Mouse (Mus musculus) thymus, adult 2 months (tissue): Measurements from ENCODE around the gene Tanc1. TPM values are rescaled to one million over a fixed set of nuclear protein-coding genes. Genes with fewer than 3 reads are reported as not detected.

ENCODE experiments used
- DNase-seq: peaks from one replicate; pipeline ENCODE4 v3.0.0; 2021
- H3K27ac ChIP-seq: fragments of 200-500 bp; 2 replicates; pipeline ENCODE4 v1.5.1; 2012; ENCODE audit warnings: low read length, control low read depth; ENCODE audit not compliant: control insufficient read depth, insufficient read depth
- H3K27me3 ChIP-seq: fragments of 200-500 bp; 2 replicates; pipeline ENCODE4 v1.6.1; 2012; ENCODE audit warnings: mild to moderate bottlenecking, low read length, moderate library complexity, mixed read lengths; ENCODE audit not compliant: control insufficient read depth, insufficient read depth
- H3K36me3 ChIP-seq: fragments of 200-500 bp; 2 replicates; pipeline ENCODE4 v1.6.1; 2012; ENCODE audit warnings: mild to moderate bottlenecking, low read length, moderate library complexity; ENCODE audit not compliant: control insufficient read depth, insufficient read depth
- H3K4me1 ChIP-seq: fragments of 200-500 bp; replicated peaks from 2 replicates; pipeline ENCODE4 v1.6.1; 2012; ENCODE audit warnings: low read length; ENCODE audit not compliant: control insufficient read depth, insufficient read depth
- H3K4me3 ChIP-seq: fragments of 200-500 bp; 2 replicates; pipeline ENCODE4 v1.5.1; 2012; ENCODE audit warnings: mild to moderate bottlenecking, low read length, control low read depth, moderate library complexity; ENCODE audit not compliant: control insufficient read depth, insufficient read depth
- CTCF ChIP-seq: fragments of 200-500 bp; IDR thresholded peaks from 2 replicates; pipeline ENCODE4 v1.5.1; 2012; ENCODE audit warnings: mild to moderate bottlenecking, control low read depth, low read length, moderate library complexity, borderline replicate concordance; ENCODE audit not compliant: control insufficient read depth, poor library complexity, insufficient read depth; ENCODE audit errors: extremely low read depth
- POLR2A ChIP-seq: fragments of 200-500 bp; IDR thresholded peaks from 2 replicates; pipeline ENCODE4 v1.6.1; 2012; ENCODE audit warnings: mild to moderate bottlenecking, low read length, control low read depth, moderate library complexity; ENCODE audit not compliant: control insufficient read depth, poor library complexity, insufficient read depth; ENCODE audit errors: extremely low read depth
- WGBS: fragments of 180-500 bp; shearing (Covaris S2); methylation state at CpG from one replicate; pipeline ENCODE4 v1.1.7; 2018; 5-methylcytosine and 5-hydroxymethylcytosine counted together
- polyA plus RNA-seq: library from polyadenylated mRNA; depleted of rRNA; stranded (reverse); fragments of >200 nt; gene quantifications from 2 replicates; pipeline ENCODE4 v1.2.3, GENCODE M21; 2012

Gene Tanc1
- polyA plus RNA-seq, 1 experiment: 7.3 TPM

GRCm38 (mm10) chr2:59622514-59623139 lies 10.8 kb downstream of the Tanc1 start:
- H3K4me1 ChIP-seq: 0 out of 2 replicates have a peak, but pooled peaks cover 3% of the 10 kb centered on the region
- no peak overlapping the region for H3K4me3 ChIP-seq
- TF ChIP-seq CTCF (no peak), POLR2A (no peak)
- WGBS: 88% methylated on average over 6 of the region's 6 CpGs
- no peak overlapping the region for H3K27ac ChIP-seq
- no peaks in the 10 kb centered on the region for H3K36me3 ChIP-seq
- no peak for DNase-seq
- no peaks in the 10 kb centered on the region for H3K27me3 ChIP-seq

GRCm38 (mm10) chr2:59623858-59624257 lies 12.0 kb downstream of the Tanc1 start:
- H3K27ac ChIP-seq: no peak overlapping the region
- H3K36me3 ChIP-seq: no peaks in the 10 kb centered on the region
- peaks cover 9% of the 10 kb centered on the region; the same call in 1 of the 2 replicates for H3K4me1 ChIP-seq
- 70% methylated on average over 5 of the region's 5 CpGs for WGBS
- TF ChIP-seq POLR2A (no peak), CTCF (no peak)
- no peak overlapping the region for H3K4me3 ChIP-seq
- DNase-seq: no peak
- H3K27me3 ChIP-seq: no peaks in the 10 kb centered on the region

GRCm38 (mm10) chr2:59625416-59625815 lies 13.6 kb downstream of the Tanc1 start:
- no peak overlapping the region for H3K27ac ChIP-seq
- no peaks in the 10 kb centered on the region for H3K27me3 ChIP-seq
- H3K4me3 ChIP-seq: no peak overlapping the region
- no peaks in the 10 kb centered on the region for H3K36me3 ChIP-seq
- DNase-seq: no peak
- TF ChIP-seq CTCF (no peak), POLR2A (no peak)
- peaks cover 17% of the 10 kb centered on the region for H3K4me1 ChIP-seq
- 89% methylated on average over 2 of the region's 2 CpGs for WGBS

GRCm38 (mm10) chr2:59625927-59626326 lies 14.1 kb downstream of the Tanc1 start:
- H3K4me1 ChIP-seq: peaks cover 21% of the 10 kb centered on the region
- WGBS: 78% methylated on average over 8 of the region's 8 CpGs
- H3K4me3 ChIP-seq: no peak overlapping the region
- H3K27ac ChIP-seq: no peak overlapping the region
- no peaks in the 10 kb centered on the region for H3K27me3 ChIP-seq
- DNase-seq: no peak
- TF ChIP-seq POLR2A (no peak), CTCF (no peak)
- no peaks in the 10 kb centered on the region for H3K36me3 ChIP-seq

- no peak for TF ChIP-seq CTCF
- TF ChIP-seq POLR2A: no peak
- H3K4me1 ChIP-seq: peaks cover 24% of the 10 kb centered on the region
- no peak overlapping the region for H3K27ac ChIP-seq
- no peak overlapping the region for H3K4me3 ChIP-seq
- no peaks in the 10 kb centered on the region for H3K36me3 ChIP-seq
- WGBS: 91% methylated on average over 3 of the region's 3 CpGs
- no peak for DNase-seq
- H3K27me3 ChIP-seq: no peaks in the 10 kb centered on the region
These were observed 14.6 kb downstream of the Tanc1 start for GRCm38 (mm10) chr2:59626422-59626821.

- DNase-seq: no peak
- peaks cover 26% of the 10 kb centered on the region for H3K4me1 ChIP-seq
- WGBS: 72% methylated on average over 1 of the region's 1 CpGs
- TF ChIP-seq CTCF: no peak
- TF ChIP-seq POLR2A: no peak
- no peaks in the 10 kb centered on the region for H3K27me3 ChIP-seq
- no peak overlapping the region for H3K27ac ChIP-seq
- H3K36me3 ChIP-seq: no peaks in the 10 kb centered on the region
- H3K4me3 ChIP-seq: no peak overlapping the region
These were observed 15.7 kb downstream of the Tanc1 start for GRCm38 (mm10) chr2:59627502-59627901.

- Histone ChIP-seq H3K36me3 (no peaks in the 10 kb centered on the region), H3K4me3 (no peak overlapping the region), H3K27me3 (no peaks in the 10 kb centered on the region), H3K4me1 (peaks cover 26% of the 10 kb centered on the region), H3K27ac (no peak overlapping the region)
- no peak for DNase-seq
- 91% methylated on average over 17 of the region's 17 CpGs for WGBS
- TF ChIP-seq POLR2A (no peak), CTCF (no peak)
These were observed 16.4 kb downstream of the Tanc1 start for GRCm38 (mm10) chr2:59628057-59628901.
